Mouse (Mus musculus) gastrocnemius, adult 18-20 months (tissue): ENCODE measurements around the gene Arhgap21. TPM values are rescaled to one million over a fixed set of nuclear protein-coding genes. Genes with fewer than 3 reads are reported as not detected.

Experiments
- DNase-seq: peaks from one replicate; pipeline ENCODE4 v3.0.0; 2021; ENCODE audit warnings: low spot score
- long read RNA-seq, 2 experiments: library from polyadenylated mRNA; stranded (forward); transcript quantifications; one replicate each; pipeline ENCODE4 v2.0.0; 2021
- total RNA-seq, 2 experiments: library from RNA; stranded (reverse); gene quantifications; 2 replicates each; pipeline ENCODE4 v1.2.3; 2021

Arhgap21 gene
- total RNA-seq = 10 to 100 TPM; 27.0 to 33.4 TPM
- long read RNA-seq, experiment 1, full-length matches to known transcripts = 1 of 6 reads
- long read RNA-seq, experiment 1, partial matches to known transcripts = 2 of 6 reads
- long read RNA-seq, experiment 1, other reads (novel, unspliced or antisense) = 3 of 6 reads
- long read RNA-seq, experiment 2, full-length matches to known transcripts = 1 of 1 reads
- long read RNA-seq, experiment 2, partial matches to known transcripts = 0 of 1 reads
- long read RNA-seq, experiment 2, other reads (novel, unspliced or antisense) = 0 of 1 reads

- peak; percentile 88 for DNase-seq
These were observed at the start of gene Arhgap21 for GRCm38 (mm10) chr2:20968441-20969200. TSS of gene Arhgap21 (minus strand) at chr2:20968881.

- DNase-seq = no peak
These were observed 47.9 kb upstream of the Arhgap21 start for GRCm38 (mm10) chr2:21016589-21016988.

GRCm38 (mm10) chr2:21010806-21011397 is 42.2 kb upstream of the Arhgap21 start:
- no peak for DNase-seq

GRCm38 (mm10) chr2:21010219-21010618 is 41.5 kb upstream of the Arhgap21 start:
- no peak for DNase-seq

GRCm38 (mm10) chr2:21009258-21010140 is 40.8 kb upstream of the Arhgap21 start:
- no peak for DNase-seq

- no peak for DNase-seq
These were observed 33.9 kb upstream of the Arhgap21 start for GRCm38 (mm10) chr2:21002538-21002937.

GRCm38 (mm10) chr2:21001156-21001555 is 32.5 kb upstream of the Arhgap21 start:
- peak; percentile 30 for DNase-seq

- DNase-seq = no peak
These were observed 26.9 kb upstream of the Arhgap21 start for GRCm38 (mm10) chr2:20995547-20995946.

- no peak for DNase-seq
These were observed 22.8 kb upstream of the Arhgap21 start for GRCm38 (mm10) chr2:20991508-20991907.

- no peak for DNase-seq
These were observed 22.2 kb upstream of the Arhgap21 start for GRCm38 (mm10) chr2:20990907-20991306.

GRCm38 (mm10) chr2:20990056-20990455 is 21.4 kb upstream of the Arhgap21 start:
- DNase-seq = no peak

GRCm38 (mm10) chr2:20987822-20988221 is 19.1 kb upstream of the Arhgap21 start:
- no peak for DNase-seq

GRCm38 (mm10) chr2:20978726-20979125 is 10.0 kb upstream of the Arhgap21 start:
- no peak for DNase-seq

- no peak for DNase-seq
These were observed 8.4 kb upstream of the Arhgap21 start for GRCm38 (mm10) chr2:20977051-20977450.

- no peak for DNase-seq
These were observed 4.8 kb upstream of the Arhgap21 start for GRCm38 (mm10) chr2:20973513-20973912.

GRCm38 (mm10) chr2:20972180-20972579 is 3.5 kb upstream of the Arhgap21 start:
- no peak for DNase-seq

- no peak for DNase-seq
These were observed 2.9 kb upstream of the Arhgap21 start for GRCm38 (mm10) chr2:20971628-20972027.

GRCm38 (mm10) chr2:20969201-20970200 is 820 bp upstream of the Arhgap21 start:
- DNase-seq = peak; percentile 95

GRCm38 (mm10) chr2:20967646-20968351 is 882 bp downstream of the Arhgap21 start:
- peak; percentile 21 for DNase-seq
